Mouse (Mus musculus) embryonic fibroblast, embryonic 13.5 days (primary cell): ENCODE results near the gene Rbm20. TPM values are rescaled to one million over a fixed set of nuclear protein-coding genes. Genes with fewer than 3 reads are reported as not detected.

Experiments used
- H3K27ac ChIP-seq: 2 replicates; pipeline ENCODE4 v1.5.1; 2012; ENCODE audit warnings: low read length, control low read depth, inconsistent platforms; ENCODE audit not compliant: insufficient read depth
- H3K4me1 ChIP-seq: 2 replicates; pipeline ENCODE4 v1.6.1; 2011; ENCODE audit warnings: low read length; ENCODE audit not compliant: control insufficient read depth, insufficient read depth
- H3K4me3 ChIP-seq: 2 replicates; pipeline ENCODE4 v1.5.1; 2011; ENCODE audit warnings: mild to moderate bottlenecking, control low read depth, low read length; ENCODE audit not compliant: insufficient read depth
- CTCF ChIP-seq: IDR thresholded peaks from 2 replicates; pipeline ENCODE4 v1.5.1; 2011; ENCODE audit warnings: mild to moderate bottlenecking, control low read depth, low read length, moderate library complexity, borderline replicate concordance; ENCODE audit not compliant: insufficient read depth
- POLR2A ChIP-seq: IDR thresholded peaks from 2 replicates; pipeline ENCODE4 v1.6.1; 2011; ENCODE audit warnings: low read depth, mild to moderate bottlenecking, control low read depth, low read length, moderate library complexity
- polyA plus RNA-seq: library from polyadenylated mRNA; stranded (reverse); fragments of >200 nt; gene quantifications from 2 replicates; pipeline ENCODE4 v1.2.4, GENCODE M21; 2011; ENCODE audit warnings: low read depth; ENCODE audit not compliant: missing spikeins, insufficient read length

Gene Rbm20
- polyA plus RNA-seq, 1 experiment = 2.4 TPM

DNA sequence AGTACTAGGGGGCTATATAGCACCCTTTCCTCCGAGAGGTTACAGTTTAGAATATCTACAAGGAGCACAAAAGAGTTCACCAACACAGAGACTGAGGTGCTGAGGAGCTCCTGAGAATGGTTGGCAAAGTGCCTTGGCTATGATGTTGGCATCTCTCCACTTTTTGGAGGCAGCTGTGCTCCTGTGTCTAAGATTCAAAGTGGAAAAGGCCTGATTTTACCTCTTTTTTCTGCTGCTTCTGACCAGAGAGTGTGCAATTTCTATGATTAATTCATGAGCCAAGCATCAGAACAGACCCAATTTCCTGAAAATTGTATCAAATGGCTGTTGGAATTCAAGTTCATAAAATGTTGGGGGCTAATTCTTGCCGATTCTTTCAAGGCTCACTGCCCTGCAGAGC lies 109.1 kb downstream of the Rbm20 start:
- Histone ChIP-seq H3K27ac (no peak overlapping the region), H3K4me3 (no peak overlapping the region), H3K4me1 (no peaks in the 10 kb centered on the region)
- TF ChIP-seq CTCF = no peak

DNA sequence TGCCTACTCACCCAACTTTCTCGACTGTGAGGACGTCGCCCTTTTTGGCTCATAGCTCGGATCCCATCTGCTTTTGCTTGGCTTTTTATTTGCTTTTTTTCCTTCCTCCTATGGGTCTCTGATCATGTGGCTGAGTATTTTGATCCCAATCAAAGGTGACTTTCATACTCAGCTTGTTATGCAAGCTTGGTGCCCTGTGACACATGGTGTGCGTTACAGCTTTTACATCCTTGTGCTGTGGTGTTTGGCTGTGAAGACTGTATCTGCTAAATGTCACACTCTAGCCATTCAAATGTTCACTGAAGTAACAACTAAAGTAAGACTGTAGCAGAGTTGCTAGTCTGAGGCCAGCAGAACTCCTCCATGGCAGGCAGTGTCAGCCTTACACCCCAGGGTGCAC lies 109.7 kb downstream of the Rbm20 start:
- Histone ChIP-seq H3K27ac (no peak overlapping the region), H3K4me3 (no peak overlapping the region), H3K4me1 (no peaks in the 10 kb centered on the region; the same call in 1 of the 2 replicates)
- no peak for TF ChIP-seq CTCF
- TF ChIP-seq POLR2A = no peak

DNA sequence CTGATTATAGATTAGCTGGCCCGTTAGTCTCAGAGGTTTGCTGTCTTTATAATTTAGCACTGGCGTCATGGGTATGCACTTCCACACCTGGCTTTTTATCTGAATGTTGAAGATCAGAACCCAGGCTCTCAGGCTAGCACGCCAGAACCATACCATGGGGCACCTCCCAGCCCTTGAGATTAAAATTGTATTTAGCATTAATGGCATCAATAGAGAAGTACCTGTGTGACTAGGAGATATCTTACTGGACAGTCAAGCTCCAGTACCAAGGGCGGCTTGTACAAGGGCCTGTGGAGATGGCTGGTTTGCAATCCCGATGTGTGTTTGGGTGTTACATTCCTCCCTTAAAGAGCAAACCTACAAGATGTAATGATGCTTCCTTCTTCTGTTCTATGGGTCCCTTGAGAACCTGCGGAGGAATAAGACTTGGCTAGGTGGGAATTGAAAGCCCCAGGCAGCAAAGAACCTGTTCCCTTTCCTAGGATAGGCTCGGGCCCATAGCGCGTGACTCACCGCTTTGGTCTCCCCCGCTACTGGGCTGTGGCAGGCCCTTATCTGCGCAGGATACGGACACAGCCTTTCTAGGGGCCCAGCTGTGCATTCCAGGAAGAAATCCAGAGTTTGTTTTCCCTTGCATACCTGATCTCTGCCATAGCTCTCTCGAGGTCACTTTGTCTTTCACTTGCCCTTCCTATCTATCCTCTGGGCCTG lies 111.7 kb downstream of the Rbm20 start:
- no peak overlapping the region for H3K4me3 ChIP-seq
- no peak overlapping the region for H3K27ac ChIP-seq
- H3K4me1 ChIP-seq = no peaks in the 10 kb centered on the region; the same call in none of the 2 replicates
- TF ChIP-seq CTCF (no peak), POLR2A (no peak)

DNA sequence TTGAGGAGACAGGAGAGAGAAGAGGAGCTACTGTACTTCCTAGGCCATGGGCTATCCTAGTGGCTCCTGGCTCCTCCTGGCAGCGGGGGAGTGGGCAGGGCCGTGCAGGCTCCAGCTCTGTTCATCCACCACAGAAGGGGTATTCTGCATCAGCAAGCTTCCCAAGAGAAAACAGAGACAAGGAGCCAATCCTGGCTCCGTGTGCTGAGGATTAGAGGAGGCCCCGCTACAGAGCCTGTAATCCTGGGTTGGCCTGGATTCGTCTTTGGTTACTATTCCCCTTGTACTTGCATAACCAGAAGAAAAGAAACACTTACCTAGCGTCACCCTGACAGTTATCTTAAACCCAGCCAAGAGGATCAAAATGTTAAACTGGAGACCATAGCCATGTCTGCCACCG lies 112.5 kb downstream of the Rbm20 start:
- no peak overlapping the region for H3K4me3 ChIP-seq

DNA sequence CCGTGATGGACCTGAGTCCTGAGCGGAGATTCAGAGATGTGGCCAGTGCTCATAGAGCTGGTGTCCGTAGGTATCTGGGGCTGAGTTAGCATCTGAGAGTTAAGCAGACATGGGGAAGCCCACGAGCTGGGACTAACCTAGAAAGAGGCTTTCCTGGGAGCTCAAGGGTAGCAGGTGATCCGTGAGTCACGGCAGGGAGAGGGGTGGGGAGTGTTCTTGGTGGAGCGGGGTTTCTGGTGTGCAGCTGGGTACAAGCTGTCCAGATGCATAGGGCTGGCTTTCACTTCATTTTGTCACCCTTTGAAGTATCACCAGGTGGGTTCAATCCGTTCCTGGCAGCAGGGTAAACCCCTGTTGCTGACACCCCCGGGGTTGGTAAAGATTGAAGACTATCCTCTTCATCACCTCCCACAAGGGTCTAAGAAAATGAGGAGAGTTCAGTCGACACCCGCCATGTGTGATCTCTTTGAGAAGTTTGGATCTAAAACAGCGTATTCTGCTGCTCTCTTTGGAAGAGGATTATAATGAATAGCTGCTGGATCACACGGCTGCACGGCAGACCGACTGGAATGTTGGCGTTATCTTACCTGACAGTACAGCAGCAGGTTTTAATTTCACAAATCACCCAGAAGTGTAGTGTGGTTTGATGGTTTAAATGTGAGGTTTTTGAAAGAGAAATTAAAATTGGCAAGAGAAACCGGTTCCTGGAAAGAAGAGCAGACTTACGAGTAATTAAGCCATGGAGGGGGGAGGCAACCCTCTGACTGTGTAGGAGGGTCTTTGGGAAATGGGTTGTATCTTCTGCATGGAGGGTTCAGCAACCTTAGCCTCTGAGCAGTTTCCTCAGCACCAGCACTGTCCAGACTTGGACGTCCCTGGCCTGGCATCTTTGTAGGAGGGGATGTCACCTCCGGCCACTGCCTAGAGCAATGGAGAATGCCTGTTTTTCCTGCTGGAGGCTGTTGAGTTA lies 114.9 kb downstream of the Rbm20 start:
- TF ChIP-seq POLR2A (no peak), CTCF (no peak)
- Histone ChIP-seq H3K4me1 (peaks cover 3% of the 10 kb centered on the region), H3K4me3 (no peak overlapping the region), H3K27ac (peak overlapping the region; percentile 8; the same call in 1 of the 2 replicates)

More for the DNA sequence above, 112.5 kb downstream of the Rbm20 start:
- Histone ChIP-seq H3K4me1 (no peaks in the 10 kb centered on the region; the same call in none of the 2 replicates), H3K27ac (no peak overlapping the region)
- TF ChIP-seq CTCF (no peak), POLR2A (no peak)

DNA sequence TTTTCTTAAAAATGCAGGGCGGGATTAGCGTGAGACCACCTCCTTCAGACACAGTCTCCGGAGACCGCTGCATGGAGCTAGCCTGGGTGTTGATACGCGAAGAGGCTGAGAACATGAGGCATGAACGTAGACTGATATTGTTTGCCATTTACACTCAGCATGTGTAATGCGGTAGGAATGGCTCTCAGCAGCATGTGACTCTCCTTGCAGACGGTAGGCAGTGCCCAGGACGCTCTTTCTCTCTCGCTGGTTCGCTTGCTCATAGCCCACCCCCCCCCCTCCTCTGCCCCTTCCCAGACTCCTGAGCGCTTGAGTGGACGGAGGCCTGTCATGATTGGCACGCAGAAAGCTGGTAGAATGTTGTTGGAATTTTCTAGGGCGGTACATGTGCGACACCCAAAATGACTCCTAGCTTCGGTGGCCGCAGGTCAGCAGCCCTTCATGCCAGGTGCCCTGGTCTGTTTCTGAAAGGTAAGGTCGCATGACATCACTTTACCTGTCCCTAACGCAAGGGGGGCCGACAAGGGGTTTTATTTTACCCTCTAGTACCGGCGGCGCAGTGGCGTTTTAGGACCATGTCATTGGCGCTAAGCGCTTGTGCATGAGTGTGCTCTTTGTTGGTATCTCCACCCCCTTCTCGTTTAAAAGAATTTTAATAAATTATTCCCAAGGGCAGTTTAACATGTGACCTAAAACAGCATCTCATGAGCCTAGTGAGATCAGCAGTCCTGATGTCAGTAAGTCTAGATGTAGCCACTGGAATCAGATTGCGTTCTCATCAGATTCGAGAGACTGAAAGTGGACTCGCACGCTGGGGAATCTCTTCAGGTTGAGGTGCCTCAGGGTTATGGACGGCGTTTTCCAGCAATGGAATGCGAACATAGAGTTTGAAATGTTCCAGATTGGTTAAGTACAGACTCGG lies 116.1 kb downstream of the Rbm20 start:
- Histone ChIP-seq H3K4me3 (no peak overlapping the region), H3K4me1 (peaks cover 3% of the 10 kb centered on the region), H3K27ac (0 out of 2 replicates have a peak overlapping the region, but pooled peaks have one; percentile 25)
- no peak for TF ChIP-seq POLR2A
- TF ChIP-seq CTCF = no peak

DNA sequence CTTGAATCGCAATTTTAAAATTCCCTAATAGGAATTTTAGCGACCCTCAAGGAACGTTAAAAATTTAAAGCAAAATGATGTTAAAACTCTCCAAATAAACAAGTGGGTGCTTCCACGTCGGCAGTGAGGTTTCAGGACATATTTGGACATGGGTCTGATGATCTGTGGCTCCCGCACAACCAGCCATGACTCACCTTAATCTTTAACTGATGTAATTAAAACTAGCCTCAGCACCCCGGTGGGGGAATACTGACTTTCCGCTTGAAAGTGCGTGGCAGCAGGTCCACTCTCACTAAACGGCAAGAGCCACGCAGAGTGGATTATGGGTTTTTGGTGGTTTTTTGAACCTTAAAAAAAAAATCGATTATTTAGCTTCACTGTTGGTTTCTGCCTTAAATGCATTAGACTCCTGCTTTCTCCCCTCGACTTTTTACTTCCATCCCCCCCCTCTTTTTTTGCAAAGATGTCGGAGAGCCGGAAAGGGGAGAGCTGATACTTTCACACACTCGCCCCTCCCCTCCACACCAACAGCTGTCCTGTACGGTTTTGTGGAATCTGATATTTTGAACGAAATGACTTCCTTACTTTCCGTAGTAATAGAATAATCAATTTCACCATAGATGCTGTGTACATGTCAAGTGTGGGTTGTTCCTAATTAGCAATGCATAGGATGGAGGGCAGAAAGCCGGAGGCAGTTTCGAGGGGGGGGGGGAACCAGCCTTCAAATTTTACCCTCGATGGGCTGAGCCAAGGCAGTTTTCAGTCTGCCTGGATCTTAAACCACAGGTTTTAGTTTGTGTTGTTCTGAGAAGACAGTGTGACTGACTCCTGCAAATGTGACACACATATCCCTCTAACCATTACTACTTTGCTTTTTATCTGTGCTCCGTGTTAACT lies 117.1 kb downstream of the Rbm20 start:
- Histone ChIP-seq H3K4me1 (peaks cover 3% of the 10 kb centered on the region), H3K27ac (0 out of 2 replicates have a peak overlapping the region, but pooled peaks have one; percentile 25), H3K4me3 (no peak overlapping the region)
- TF ChIP-seq CTCF (no peak), POLR2A (no peak)

DNA sequence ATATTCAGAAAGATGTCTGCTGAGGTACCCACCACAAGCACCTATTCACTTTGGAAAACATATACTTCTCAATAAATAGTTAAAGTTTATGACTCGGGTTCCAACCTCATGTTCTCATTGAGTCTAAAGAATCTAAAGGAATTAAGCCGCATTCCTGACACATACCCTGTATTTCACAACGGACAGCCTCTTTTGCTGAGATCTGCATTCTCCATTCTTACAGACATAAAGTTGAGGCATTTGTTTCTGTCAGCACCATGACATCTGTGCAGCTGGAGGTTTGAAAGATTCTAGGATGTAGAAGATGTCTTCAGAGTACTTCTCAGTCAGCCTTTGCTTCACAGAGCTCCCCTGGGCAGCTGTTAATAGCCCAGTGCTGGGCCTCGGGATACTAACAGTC lies 117.9 kb downstream of the Rbm20 start:
- Histone ChIP-seq H3K27ac (0 out of 2 replicates have a peak overlapping the region, but pooled peaks have one; percentile 22), H3K4me1 (peaks cover 3% of the 10 kb centered on the region), H3K4me3 (no peak overlapping the region)
- no peak for TF ChIP-seq CTCF
- TF ChIP-seq POLR2A = no peak
